Mouse (Mus musculus) adrenal gland, adult 8-10 months (tissue): ENCODE results near the gene Rpa1. TPM values are rescaled to one million over a fixed set of nuclear protein-coding genes. Genes with fewer than 3 reads are reported as not detected.
A peak's percentile ranks its signal among the peaks of the same experiment; 100 is the strongest.
"Not testable (repeated sequence)": the region's sequence is repeated elsewhere in the genome, so short reads cannot be mapped to it uniquely, and the experiment has no call there.

Experiments
- DNase-seq: peaks from one replicate; pipeline ENCODE4 v3.0.0; 2022
- total RNA-seq, 4 experiments: library from RNA; stranded (reverse); gene quantifications; 2 replicates each; pipeline ENCODE4 v1.2.4; 2022

Gene Rpa1
- total RNA-seq, 4 experiments from 2014 or later, result 50.9 to 72.8 (median 62.3) TPM

DNA sequence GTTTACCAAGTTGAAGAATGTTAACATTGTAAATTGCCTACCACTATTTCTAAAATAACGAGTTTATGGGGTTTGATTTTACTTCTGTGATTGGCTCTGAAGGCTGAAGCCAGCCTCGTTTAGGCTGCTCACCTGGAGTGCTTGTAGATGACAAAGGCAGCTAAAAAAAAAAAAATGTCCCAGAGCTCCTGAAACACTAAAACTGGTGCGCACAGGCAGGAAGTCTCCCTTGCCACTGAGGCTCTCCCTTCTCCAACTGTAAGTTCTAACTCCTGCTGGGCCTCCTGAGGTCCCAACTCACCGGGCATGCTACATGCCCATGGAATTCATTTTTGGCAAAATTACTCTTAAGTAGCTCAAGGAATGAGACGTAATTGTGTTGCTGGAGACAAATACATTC is 28.9 kb downstream of the Rpa1 start:
- DNase-seq, result no peak

DNA sequence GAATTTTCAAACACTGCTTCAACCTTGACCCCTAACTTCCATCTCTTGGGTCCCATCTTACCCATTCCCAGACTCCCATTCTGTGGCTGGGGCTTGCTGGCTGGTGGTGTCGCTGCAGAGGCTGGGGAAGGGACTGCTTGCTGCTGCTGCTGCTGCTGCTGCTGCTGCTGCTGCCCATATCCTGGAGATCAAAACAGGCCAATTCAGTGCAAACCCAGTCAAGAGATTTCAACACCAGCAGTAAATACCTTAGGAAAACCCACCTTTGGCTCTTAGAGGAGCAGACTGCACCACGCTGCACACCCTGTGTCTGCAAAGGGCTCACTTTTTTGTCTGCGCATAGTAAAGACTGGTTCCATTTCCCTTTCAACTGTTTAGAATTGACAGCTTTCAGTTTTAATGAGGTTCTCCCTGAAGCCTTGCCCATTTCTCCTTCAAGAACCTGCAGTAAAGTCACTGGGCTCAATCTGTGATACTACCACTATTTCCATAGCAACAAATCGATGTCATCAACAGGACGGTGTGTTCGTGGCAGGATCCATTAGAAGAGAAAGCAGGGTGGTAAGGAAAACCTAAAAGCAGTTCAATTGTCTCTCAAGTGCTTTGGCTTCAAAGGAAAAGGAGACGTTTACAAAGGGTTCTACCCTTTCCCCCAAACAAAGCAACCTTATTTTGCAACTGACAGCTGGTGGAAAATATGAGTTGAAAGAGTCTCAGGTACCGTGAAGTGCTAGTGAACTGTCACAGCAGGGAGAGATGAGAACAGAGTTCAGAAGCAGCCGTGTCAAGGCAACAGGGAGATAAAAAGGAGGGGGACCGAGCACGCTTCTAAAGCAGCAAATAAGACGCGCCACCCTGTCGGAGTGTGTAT is 29.5 kb downstream of the Rpa1 start:
- DNase-seq, result no peak

DNA sequence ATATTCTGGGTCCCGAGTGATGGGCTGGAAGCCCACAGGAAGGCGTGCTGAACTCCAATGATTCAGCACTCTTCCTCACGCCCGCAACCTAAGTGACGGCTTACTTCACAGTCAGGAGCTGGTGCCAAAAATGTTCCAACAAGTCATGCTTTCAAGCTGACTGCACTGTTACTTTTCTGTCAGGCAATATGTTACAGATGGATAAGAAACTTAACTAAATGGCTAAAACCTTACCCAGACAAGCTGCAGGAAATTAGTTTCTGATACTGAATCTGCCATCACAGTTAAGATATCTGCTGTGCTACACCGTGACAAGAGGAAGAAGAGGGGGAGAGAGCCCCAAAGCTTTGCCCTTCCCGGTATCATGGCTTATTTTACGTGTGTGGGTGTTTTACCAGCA is 34.3 kb downstream of the Rpa1 start:
- DNase-seq, result no peak

DNA sequence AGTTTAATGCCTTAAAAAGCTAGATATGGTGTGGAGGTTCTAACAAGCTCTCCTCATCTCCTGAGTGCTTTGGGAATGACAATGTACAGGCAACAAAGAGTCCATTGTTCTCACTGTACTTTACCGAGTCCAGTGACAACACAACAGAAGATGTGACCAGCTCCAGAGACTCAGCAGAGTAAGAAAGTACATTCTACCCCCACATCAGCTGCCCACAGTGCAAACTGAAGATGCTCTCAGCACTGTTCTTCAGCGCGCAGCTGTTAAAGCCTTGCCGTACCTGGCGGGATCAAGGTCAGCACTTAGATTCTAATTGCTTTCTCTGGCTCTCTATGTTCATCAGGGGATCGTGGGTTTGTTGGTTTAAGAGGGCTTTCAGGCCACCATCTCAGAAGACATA is 36.4 kb downstream of the Rpa1 start:
- no peak for DNase-seq

DNA sequence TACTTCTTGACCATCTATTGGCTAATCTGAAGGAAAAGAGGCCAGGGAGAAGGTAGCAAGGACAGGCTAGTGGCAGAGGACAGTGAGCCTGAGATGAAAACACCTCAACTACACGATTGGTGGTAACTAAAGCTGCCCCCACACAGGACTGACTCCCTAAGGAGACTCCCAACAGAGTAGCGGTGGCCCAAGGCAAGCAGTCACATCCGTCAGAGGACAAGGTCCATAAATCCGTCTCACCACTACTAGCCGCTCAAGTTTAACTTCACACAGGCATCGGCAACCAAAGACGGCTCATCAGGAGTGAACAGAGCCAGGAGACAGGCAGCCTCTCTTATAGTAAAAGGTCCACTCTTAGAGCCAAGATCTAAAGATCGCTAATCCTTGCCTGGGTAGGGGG is 37.3 kb downstream of the Rpa1 start:
- DNase-seq, result no peak

DNA sequence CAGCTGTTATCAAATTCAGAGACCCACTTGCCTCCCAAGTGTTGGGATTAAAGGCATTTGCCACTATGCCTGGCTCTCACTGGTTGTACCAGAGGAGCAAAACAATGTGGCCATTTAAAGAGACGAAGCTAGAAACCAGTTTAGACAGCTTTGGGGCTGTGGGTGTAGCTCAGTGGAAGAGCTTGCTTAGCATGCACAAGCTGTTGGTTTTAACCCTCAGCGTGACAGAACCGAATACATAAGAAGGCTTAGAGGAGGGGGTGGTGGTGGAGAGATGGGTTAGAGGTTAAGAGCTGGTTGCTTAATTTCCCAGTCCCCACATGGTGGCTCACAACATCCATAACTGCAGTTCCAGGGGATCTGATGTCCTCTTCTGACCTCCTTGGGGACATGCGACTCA is 39.5 kb downstream of the Rpa1 start:
- no peak for DNase-seq

DNA sequence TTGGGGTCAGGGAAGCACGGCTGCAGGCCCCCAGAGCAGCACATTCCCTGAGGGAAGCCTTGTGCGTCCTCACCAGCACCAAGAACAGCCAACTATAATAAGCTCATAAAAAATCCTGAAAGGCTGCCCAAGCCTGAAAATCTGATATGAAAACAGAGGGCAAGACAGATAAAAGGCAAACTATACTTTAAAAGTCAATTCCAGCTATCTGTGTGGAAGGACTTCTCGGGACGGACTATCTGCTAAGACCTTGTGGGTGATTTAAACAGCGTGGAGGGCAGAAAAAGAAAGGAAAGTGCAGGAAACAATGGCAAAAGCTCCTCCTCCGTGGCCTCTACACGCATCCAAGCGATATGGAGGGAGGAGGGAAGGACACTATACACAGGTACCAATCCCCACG is 43.3 kb downstream of the Rpa1 start:
- no peak for DNase-seq

DNA sequence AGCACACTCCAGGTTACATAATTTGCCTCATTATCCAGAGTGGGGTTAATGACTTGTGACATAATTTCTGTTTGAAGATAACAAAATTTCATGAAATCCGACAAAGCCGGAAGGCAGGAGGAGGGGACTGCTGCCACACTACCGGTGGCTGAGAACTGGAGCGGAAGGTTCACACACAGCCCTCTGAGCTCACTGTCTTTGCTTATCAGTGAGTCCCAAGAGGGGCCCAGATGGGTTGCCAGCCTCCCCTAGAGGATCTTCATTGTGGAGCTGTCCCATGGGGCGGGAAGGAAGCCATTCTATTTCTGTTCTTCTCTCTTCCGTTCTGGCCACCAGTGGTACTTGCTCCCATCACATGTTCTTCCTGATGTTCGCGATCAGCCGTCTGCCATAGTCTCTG is 47.2 kb downstream of the Rpa1 start:
- no peak for DNase-seq

DNA sequence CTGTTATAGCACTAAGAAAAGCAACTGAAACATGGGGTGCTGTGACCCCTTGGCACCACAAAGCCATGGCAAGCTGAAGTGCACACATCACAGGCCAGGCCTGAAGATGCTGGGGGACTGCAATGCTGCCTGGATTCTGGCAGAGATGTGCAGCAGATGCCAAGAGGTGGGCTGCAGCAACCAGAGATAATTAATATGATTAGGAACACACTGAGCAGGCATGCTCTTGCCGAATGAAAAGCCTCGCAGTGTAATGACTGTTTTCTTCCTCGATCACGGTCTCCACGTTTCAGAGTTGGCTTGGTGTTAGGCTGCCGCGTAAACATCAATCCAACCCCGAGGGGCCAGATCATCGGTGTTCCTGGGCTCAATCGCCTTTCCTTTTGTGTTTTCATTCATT is 48.3 kb downstream of the Rpa1 start:
- DNase-seq, result no peak

DNA sequence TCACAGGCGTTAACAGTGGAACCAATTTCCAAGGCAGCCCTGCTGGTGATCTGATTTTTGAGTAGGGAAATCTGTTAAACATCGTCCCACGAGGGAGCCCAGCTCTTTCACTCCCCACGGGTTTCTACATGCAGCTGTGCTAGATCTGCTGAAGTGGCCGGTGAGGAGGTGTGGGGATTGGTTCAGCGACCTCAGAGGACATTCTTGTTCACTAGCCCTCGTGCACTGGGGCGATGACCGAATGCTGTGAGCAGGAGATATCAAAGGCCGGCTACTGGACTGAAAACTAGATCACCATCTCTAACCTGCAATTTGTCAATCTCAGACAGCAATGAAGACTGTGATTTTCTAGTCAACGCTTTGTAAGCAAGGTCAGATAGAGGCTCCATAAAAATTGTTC is 49.6 kb downstream of the Rpa1 start:
- no peak for DNase-seq

DNA sequence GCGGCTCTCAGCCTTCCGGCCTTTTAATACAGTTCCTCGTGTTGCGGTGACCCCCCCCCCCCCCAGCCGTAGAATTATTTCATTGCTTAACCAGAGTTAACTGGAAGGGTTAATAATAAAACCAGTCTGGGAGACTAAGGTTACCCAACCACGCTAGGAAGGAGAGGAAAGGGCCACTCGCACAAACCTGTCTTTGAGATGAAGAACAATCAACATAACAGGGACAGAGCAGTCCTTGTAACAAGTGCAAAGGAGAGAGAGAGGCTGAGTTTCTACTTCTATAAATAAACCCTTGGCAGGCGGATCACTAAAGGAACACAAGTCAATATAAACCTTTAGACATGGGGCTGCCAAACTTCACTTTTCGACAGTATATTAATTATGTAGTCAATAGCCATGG is 50.5 kb downstream of the Rpa1 start:
- no peak for DNase-seq

DNA sequence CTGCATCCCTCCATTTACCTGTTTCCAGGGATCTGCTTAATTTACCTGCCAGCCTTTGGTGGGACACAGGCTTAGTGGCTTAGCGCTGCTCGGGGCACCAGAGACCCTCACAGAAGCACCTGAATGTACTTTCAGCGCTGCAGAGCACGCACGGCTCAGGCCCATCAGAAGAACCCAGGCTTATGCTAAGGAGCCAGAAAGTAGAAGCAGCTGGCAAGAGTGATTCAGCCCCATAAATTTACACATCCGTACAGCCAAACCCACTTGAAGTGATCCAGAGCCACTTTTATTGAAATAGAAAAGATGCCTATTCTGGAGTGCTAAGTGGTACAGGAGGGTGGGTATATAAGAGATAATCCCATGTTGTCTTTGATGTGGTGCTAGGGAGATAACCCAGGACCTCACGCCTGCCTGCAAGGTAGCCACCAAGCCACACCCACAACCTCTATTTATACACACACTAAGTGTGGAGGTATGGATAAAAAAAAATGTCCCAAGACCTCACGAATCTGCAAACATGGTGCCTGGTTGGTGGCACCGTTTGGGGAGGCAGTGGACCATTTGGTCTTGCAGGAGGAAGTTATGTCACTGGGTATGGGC is 51.6 kb downstream of the Rpa1 start:
- DNase-seq, result no peak

DNA sequence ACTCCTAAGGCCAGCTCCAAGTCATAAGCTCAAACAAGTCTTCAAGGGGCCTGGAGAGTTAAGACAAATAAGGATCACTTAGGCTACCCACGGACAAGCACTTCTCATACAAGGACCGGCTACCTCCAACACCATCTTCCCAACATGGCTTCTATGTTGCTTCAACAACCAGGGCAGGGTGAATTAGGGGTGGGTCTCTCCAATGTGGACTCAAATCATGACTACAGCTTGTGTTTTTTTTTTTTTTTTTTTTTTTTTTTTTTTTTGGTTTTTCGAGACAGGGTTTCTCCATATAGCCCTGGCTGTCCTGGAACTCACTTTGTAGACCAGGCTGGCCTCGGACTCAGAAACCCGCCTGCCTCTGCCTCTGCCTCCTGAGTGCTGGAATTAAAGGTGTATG is 52.6 kb downstream of the Rpa1 start:
- not testable (repeated sequence) for DNase-seq

DNA sequence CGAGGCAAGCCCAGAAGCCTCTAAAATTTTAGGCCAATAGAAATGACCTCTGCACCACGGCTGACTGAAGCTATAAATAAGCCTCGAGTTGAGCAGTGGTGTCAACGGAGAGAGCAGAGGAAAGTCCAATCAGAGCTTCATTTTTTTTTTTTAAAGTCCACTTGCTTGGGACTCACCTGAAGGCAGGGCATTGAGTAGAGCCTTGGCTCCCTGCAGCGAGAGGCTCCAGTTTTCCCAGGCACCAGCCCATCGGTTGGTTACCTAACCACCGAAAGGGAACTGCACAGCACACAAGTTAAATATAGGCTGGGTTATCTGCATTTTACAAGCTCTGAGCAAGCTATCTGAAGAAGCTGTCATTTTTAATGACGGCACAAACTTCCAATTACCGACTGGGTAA is 53.3 kb downstream of the Rpa1 start:
- no peak for DNase-seq

DNA sequence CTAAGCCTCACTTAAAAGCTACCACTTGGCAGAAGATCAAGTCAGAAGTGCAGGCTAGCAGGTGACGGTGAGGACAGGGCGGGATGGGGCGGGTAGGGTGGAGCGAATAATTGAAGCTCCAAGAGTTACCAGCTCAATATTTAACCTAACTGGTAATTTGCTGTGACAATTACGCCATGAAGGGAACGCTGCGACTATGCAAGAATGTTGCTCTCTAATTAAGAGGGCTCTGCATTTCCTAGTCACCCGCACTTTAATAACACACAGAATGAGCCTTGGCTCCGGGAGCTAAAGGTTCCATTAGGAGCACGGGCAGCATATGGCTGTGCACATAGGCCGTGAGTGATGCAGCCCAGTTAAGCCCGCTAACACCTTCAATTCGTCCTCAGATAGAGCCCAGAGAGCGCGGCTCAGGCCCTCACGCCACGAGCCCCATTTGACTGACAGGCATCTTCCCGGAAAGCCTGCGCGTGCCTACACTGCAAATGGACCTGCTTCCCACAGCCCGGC is 54.2 kb downstream of the Rpa1 start:
- no peak for DNase-seq

DNA sequence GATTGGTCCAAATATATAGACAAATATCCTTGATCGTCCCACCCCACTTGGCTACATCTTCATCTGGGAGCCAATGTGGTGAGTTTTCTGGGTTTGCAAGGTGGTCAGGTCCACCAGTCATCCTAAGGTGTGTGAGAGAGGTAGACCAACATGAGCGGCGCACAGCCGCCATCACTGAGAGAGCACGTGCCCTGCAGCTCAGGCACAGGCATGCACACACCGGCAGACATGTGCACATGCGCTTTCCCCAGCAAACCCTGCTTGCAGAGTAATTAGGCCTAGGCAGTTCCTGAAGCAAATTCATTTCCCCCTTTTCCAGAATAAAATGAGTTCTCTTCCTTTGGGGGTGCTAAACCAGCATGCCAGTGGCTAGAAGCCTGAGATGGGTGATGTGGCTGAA is 55.8 kb downstream of the Rpa1 start:
- no peak for DNase-seq

DNA sequence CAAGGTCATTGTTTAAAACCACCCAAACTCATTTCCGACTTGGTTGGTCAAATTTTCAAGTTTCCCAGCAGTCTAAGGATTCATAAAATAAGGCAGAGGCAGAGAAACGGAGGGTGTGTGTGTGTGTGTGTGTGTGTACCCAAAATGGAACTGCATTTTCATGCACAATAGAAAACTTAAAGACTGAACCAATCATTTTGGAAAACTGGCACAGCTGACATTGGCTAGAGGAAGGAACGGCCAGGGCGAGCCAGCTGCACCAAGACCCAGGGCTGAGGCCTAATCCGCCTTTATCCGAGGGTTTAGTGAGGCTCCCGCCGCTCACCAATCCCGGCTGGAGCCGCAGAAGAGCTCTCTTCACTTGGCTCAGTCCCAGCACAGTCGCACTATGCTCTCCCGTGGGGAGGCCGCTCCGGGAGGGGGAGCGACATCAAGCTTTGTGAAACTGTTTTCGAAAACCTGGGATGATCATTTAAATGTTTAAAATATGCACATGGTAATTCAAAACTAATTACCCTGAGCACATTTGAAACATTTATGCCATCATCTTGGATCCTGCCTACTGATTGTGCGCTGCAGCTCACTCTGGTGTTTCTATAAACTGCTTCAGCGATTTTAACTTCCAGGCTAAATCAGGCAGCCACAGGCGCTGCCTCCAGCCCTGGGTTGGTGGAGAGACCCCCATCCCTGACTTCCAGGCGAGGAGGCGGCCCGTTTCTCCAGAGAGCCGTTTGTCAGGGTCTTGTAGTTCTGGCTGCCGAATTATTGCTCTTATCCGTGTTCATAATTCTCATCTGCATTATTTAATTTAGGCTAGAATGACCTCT is 56.5 kb downstream of the Rpa1 start:
- DNase-seq, result no peak

DNA sequence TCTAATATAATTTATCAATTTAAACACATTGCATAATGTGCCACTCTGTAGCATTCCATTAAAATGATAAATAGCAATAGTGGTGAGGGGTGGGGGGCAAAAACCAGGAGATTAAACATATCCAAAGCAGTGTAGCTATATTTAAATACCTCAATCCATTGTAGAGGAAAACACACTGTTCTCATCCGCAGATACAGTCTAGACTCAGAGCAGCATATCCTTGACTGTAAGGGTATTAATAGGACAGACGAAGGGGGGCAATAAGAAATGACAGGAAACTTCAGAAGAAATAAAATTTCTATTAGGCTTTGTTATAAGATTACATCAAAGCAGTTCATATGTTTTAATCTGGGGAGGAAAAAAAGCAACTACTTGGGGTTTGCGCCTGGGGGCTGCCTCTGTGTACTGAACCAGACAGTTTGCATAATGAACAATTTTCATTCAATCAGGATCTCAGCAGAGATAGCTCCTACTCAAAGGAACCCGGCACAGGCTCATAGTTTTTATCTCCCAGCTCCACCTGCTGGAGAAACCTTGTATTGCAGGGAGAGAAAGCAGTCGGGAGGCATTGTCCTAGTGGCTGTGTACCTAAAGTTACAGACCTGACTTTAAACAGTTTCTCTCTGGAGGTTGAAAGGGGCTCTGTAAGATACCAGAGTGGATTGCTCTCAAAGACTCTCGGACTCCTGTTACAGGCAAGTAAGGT is 57.4 kb downstream of the Rpa1 start:
- peak; percentile 82 for DNase-seq

DNA sequence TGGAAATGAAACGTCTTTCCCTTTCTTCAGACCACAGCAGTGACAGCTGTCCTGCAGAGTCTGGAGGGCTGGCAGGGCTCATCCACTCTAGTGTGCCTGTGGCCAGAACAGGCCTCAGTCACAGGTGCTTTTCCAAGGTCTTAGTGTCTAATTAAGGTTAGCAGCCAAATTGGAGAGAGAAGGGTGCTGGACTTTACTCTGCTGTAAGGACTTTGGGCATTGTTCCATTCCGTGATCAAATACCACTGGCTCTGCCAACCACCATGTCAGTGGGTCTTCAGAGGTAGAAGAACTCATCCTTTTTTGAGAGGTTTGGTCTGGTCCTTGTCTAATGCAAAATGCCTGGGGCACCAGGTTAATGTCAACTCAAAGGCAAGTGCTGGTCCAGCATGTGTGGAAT is 59.0 kb downstream of the Rpa1 start:
- DNase-seq, result no peak

DNA sequence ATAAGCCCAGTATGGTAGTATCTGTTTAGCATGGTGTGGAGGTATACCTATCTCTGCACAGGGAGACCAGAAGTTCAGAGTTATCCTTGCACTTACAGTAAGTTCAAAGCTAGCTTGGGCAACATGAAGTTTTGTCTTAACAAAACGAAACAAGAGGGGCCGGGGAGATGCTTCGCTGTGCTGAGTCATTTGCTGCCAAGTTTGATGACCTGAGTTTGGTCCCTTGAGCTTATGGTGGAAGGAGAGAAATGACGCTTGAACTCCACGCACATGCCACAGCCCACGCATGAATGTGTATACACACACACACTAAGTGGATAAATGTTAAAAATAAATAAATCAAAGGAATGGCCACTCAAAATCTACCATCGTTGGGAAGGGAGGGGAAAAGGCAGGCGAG is 59.6 kb downstream of the Rpa1 start:
- DNase-seq, result no peak

DNA sequence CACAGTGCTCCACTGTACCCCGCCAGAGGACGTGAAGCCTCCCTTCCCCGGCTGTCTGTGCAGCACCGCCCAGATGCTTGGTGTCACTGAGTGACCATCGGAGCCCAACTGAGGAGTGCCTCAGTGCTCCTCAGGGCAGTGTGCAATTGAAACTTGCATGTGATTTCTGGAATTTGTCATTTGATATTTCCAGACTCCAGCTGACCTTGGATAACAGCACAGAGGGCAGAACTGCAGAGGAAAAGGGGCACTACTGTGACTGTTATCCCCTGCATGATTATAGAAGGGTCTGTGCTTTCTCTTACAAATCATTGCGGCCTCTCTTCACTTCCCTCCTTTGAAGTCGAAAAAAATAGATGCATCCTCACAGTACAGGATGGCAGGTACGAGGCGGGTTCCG is 60.2 kb downstream of the Rpa1 start:
- DNase-seq, result no peak

DNA sequence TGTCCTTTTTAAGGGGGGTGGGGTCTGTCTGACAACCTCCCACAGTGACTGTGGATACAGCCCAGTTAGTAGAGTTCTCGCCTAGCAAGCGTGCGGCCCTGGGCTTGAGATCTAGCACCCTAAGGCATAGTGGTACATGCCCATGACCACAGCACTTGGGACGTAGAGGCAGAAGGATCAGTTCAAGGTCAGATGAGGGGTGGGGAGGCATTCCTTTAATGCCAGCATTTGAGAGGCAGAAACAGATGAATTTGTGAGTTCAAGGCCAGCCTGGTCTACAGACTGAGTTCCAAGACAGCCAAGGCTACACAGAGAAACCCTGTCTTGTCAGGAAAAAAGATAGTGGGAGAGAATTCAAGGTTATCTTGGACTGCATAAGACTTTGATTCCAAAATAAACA is 61.3 kb downstream of the Rpa1 start:
- DNase-seq, result no peak
